Mouse (Mus musculus) G1E (cell line): Measurements from ENCODE around the gene Actg2. TPM values are rescaled to one million over a fixed set of nuclear protein-coding genes. Genes with fewer than 3 reads are reported as not detected.

Experiments used
- ATAC-seq: 2 replicates; pipeline ENCODE4 v1.8.0; 2016; ENCODE audit warnings: mild to moderate bottlenecking; ENCODE audit not compliant: insufficient number of reproducible peaks, poor library complexity, low FRiP score, severe bottlenecking; ENCODE audit errors: extremely low read depth
- DNase-seq: peaks from one replicate; pipeline ENCODE4 v3.0.0; 2012; ENCODE audit warnings: low spot score
- H3K27me3 ChIP-seq: 2 replicates; pipeline ENCODE4 v1.6.1; 2012; ENCODE audit warnings: mild to moderate bottlenecking, low read length, inconsistent platforms; ENCODE audit not compliant: insufficient read depth
- H3K36me3 ChIP-seq: replicated peaks from 2 replicates; pipeline ENCODE3; 2012; ENCODE audit warnings: mild to moderate bottlenecking, inconsistent platforms
- H3K4me1 ChIP-seq: 2 replicates; pipeline ENCODE4 v1.6.1; 2012; ENCODE audit warnings: low read depth, low read length, inconsistent platforms, mixed read lengths; ENCODE audit not compliant: insufficient read depth
- H3K4me3 ChIP-seq: 2 replicates; pipeline ENCODE4 v1.5.1; 2012; ENCODE audit warnings: low read depth, mild to moderate bottlenecking, inconsistent platforms, low read length, moderate library complexity, mixed read lengths
- H3K9me3 ChIP-seq: replicated peaks from 2 replicates; pipeline ENCODE4 v1.6.1; 2012; ENCODE audit warnings: inconsistent platforms
- CTCF ChIP-seq: IDR thresholded peaks from 2 replicates; pipeline ENCODE4 v1.5.1; 2012; ENCODE audit warnings: low read depth, low read length, inconsistent platforms, mixed read lengths
- GATA1 ChIP-seq: IDR thresholded peaks from 2 replicates; pipeline ENCODE4 v1.6.1; 2012; ENCODE audit warnings: borderline replicate concordance, low read length, inconsistent platforms, mixed read lengths
- GATA2 ChIP-seq: IDR thresholded peaks from 2 replicates; pipeline ENCODE4 v1.6.1; 2012; ENCODE audit warnings: low read depth, low read length, inconsistent platforms, borderline replicate concordance
- POLR2AphosphoS5 ChIP-seq: IDR thresholded peaks from 2 replicates; pipeline ENCODE4 v1.6.1; 2012; ENCODE audit warnings: low read depth, low read length, inconsistent platforms; ENCODE audit not compliant: insufficient replicate concordance
- TAL1 ChIP-seq: conservative IDR thresholded peaks from 2 replicates; pipeline ENCODE4 v1.6.1; 2012; ENCODE audit warnings: low read depth, low read length, inconsistent platforms, mixed read lengths
- polyA plus RNA-seq: library from polyadenylated mRNA; stranded (reverse); fragments of >175 nt; gene quantifications from 2 replicates; pipeline ENCODE4 v1.2.3, GENCODE M21; 2012
- total RNA-seq, 2 experiments: library from RNA; stranded (forward) in 1 of 2; stranded (reverse) in 1 of 2; fragments of 200-1000 nt in 1 of 2; fragments of >200 nt in 1 of 2; fragmentation: Nextera tagmentation in 1 of 2; gene quantifications; 2 replicates each; pipeline ENCODE4 v1.2.3; 2014 to 2017

The Actg2 gene
- total and polyA plus RNA-seq, 3 experiments = 0.11 TPM; not detected in 2

DNA sequence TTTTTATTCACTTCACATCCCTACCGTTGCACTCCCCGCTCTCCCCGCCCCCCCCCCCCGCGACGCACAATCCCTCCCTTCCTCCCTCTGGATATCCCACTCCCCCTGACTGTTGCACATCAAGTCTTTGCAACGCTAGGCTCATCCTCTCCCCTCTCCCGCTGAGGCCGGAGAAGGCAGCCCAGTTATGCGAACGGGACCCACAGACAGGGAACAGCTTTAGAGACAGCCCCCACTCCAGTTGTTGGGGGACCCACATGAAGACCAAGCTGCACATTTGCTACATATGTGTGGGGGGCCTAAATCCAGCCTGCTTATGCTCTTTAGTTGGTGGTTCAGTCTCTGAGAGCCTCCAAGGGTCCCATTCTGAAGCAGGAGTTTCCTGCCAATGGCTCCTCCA, 36.6 kb upstream of the Actg2 start, which contains the start of gene Stambp:
Gene Stambp (minus strand): TSS at position 59 of the 400 bp plus-strand sequence.
- Histone ChIP-seq H3K27me3 (peaks cover 18% of the 10 kb centered on the region), H3K4me1 (peaks cover 32% of the 10 kb centered on the region), H3K4me3 (peak within 1 kb of the TSS; percentile 90), H3K9me3 (no peaks in the 10 kb centered on the region), H3K36me3 (peaks cover 28% of the 10 kb centered on the region)
- ATAC-seq = no peak
- DNase-seq = no peak
- TF ChIP-seq POLR2AphosphoS5 = no peak
- TF ChIP-seq TAL1 = no peak
- TF ChIP-seq CTCF = no peak
- no peak for TF ChIP-seq GATA1
- no peak for TF ChIP-seq GATA2

DNA sequence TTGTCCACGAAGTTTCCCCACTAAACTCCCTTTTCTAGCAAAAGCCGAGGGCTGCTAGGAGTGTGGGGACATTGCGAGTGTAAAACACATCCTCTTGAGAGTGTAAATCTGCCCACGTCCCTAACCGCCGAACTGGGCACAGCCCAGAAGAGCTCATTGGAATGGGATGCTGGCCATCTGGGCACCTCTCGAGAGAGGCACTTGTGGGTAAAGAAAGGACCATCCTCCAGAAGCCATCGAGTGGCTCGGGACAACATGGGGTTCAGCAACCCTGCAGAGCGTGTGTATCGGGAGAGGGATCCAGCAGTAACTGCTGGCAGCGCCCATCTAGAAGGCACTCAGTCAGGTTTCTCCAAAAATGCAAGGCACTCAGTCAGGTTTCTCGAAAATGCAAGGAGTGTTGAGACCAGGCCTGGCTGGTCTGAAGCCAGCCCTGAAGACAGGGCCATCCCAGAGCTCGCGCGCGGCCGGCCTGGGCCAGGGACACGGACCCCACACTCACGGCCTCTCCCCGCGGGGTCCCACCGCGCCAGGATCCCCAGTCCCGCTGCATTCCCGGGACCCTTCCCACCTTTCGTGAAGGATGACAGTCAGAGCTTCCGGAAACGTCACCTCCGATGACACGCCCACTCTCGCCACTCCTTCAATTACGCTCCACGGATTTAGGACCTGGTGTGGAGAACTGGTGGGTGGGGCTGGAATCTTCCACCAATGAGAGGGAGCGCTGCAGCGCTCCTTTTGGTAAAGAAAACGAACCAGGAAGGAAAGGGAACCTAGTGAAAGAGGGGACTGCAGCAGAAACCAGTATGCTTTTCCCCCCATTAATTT, 36.0 kb upstream of the Actg2 start:
- no peak for TF ChIP-seq GATA2
- TF ChIP-seq GATA1 = no peak
- TF ChIP-seq CTCF = no peak
- TF ChIP-seq TAL1 = no peak
- TF ChIP-seq POLR2AphosphoS5 = no peak
- H3K4me1 ChIP-seq = peaks cover 32% of the 10 kb centered on the region

DNA sequence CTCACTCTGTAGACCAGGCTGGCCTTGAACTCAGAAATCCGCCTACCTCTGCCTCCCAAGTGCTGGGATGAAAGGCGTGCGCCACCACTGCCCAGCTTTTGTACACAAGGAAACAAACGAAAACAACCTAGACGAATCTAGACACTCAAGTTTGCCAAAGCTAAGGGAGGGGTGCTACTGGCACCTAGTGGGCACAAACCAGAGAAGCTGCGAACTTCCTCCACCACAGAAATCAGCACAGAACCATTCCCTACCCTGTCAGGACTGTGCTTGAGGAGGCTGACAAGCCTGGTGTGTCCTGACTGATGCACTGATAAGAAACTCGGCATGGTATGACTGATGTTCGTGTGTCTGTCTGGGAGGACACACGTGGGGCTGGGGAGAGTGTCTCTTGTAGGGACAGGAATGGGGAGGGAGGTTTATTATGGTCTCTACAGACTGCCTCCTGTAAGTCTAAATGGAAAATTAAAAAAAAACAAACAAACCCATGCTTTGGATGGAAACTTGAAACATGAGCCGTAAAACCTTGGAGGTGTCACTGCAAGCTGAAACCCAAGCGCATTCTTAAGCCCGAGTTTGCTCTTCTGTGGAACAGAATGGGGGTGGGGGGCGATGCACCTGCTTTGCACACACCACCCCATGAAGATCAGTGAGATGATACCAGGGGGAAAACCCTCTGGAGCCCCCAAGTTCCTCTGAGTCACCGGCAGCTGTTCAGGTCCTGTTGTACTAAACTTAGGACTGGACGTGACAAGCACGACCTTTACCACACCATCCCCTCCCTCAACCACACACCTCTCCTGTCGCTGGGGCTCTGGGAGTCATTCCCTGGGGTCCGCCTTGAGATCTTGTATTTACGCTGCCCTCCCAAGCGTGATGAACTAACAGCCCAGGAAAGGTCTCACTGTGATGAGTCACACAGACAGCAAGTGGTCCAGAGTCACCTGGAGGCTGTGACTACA, 33.1 kb upstream of the Actg2 start:
- Histone ChIP-seq H3K36me3 (peaks cover 59% of the 10 kb centered on the region), H3K4me3 (no peak overlapping the region), H3K27me3 (peaks cover 3% of the 10 kb centered on the region; the same call in 1 of the 2 replicates), H3K4me1 (peaks cover 30% of the 10 kb centered on the region), H3K9me3 (no peaks in the 10 kb centered on the region)
- DNase-seq = no peak
- ATAC-seq = no peak
- TF ChIP-seq TAL1 (no peak), GATA2 (no peak), CTCF (no peak), POLR2AphosphoS5 (no peak), GATA1 (no peak)

More for the DNA sequence above, 36.0 kb upstream of the Actg2 start:
- Histone ChIP-seq H3K27me3 (peaks cover 12% of the 10 kb centered on the region), H3K4me3 (peak overlapping the region; percentile 90), H3K36me3 (peaks cover 32% of the 10 kb centered on the region), H3K9me3 (no peaks in the 10 kb centered on the region)
- ATAC-seq (peak; percentile 98), DNase-seq (peak; percentile 93)

DNA sequence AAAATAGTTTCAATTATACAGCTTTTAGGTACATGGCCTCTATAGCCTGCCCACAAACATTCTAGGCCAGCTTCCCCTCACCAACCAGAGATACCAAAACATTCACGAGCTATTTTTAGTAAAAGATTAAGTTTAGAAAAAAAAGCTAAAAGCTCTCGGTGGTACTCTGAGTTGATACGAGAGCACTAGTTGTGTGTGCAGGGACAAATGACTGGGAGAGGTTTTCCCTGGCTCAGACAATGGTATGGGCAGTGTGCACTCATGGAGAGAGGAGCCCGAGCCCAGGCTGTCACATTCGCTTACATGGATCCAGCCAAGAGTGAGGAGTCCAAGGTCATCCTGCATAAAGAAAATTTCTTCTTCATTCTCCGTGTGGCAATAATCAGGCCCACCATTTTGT, 19.9 kb upstream of the Actg2 start:
- no peak for TF ChIP-seq GATA2
- no peak for TF ChIP-seq GATA1
- no peak for TF ChIP-seq CTCF
- TF ChIP-seq POLR2AphosphoS5 = no peak
- no peak for TF ChIP-seq TAL1
- no peaks in the 10 kb centered on the region for H3K27me3 ChIP-seq
- no peaks in the 10 kb centered on the region for H3K9me3 ChIP-seq
- no peak overlapping the region for H3K4me3 ChIP-seq
- DNase-seq = no peak
- ATAC-seq = no peak
- H3K4me1 ChIP-seq = no peaks in the 10 kb centered on the region
- H3K36me3 ChIP-seq = peaks cover 80% of the 10 kb centered on the region

DNA sequence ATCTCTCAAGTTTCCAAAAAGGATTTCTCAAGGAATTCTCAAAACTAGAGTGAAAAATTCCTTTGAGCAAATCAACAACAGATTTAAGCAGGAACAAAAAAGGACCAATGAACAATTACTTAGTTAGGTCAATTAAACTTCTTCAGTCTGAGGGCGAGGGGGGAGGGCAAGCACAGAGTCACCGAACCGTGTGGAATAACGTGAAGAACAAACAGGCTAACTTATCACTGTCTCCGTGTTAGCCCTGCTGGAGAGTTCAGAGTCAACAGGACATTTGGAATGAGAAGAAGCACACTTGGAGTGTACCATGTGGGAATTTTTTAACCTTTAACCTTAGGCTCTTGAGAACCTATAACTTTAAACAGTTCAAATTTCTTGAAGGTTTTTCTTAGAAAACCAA, 12.3 kb upstream of the Actg2 start:
- ATAC-seq = no peak
- peaks cover 59% of the 10 kb centered on the region for H3K36me3 ChIP-seq

DNA sequence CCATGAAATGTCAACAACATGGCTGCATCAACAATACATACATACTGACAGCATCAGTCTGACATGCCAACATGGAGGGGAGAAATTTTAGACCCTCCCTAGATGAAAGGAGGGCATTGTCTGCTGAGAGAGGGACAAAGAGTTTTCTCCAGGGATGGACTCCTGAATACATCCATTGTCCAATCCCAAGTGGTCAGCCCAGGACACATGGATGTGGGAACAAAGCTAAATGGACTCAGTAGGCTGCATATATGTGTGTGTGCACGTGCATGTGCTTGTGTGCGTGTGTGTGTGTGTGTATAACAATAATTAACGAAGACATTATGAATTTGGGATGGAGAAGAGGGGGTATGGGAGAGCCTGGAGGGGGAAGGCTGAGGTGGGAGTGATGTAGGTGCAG, 9.7 kb upstream of the Actg2 start:
- H3K4me3 ChIP-seq = no peak overlapping the region
- H3K4me1 ChIP-seq = no peaks in the 10 kb centered on the region
- H3K36me3 ChIP-seq = peaks cover 55% of the 10 kb centered on the region
- no peak for DNase-seq
- ATAC-seq = no peak
- no peak for TF ChIP-seq GATA1
- TF ChIP-seq TAL1 = no peak
- no peak for TF ChIP-seq GATA2
- no peak for TF ChIP-seq CTCF
- TF ChIP-seq POLR2AphosphoS5 = no peak
- no peaks in the 10 kb centered on the region for H3K27me3 ChIP-seq
- H3K9me3 ChIP-seq = no peaks in the 10 kb centered on the region

More for the DNA sequence above, 12.3 kb upstream of the Actg2 start:
- no peak for TF ChIP-seq POLR2AphosphoS5
- no peak for TF ChIP-seq GATA2
- TF ChIP-seq GATA1 = no peak
- TF ChIP-seq TAL1 = no peak
- TF ChIP-seq CTCF = no peak
- H3K27me3 ChIP-seq = no peaks in the 10 kb centered on the region
- no peaks in the 10 kb centered on the region for H3K9me3 ChIP-seq
- no peak for DNase-seq
- no peaks in the 10 kb centered on the region for H3K4me1 ChIP-seq
- H3K4me3 ChIP-seq = no peak overlapping the region
